Comparison of ENCODE assay signal across 27 mouse cellular contexts in the genomic region with DNA sequence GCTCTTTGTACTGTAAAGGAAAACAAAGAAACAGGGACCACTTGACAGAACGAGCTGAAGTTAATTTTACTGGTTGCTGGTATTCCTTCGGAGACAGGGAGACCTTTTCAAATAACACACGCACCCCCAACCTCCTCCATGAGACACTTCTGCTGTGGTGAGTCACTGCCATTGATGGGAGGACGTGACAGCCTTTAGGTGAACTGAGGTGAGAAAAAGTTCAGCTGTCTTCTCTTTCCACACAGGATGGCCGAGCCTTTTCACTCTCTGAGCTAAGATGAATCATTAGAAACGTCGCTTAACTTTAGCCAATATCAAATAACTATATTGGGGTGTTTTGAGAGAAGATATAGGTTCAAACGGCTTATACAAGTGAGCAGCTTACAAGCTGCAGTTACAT.
"Had no signal": no experiment of that assay in that cellular context is flagged by ENCODE, and none has a peak within 500 bp of the region (broad histone marks: within the 10 kb centered on the region; RNA-seq: fewer than 3 reads in every experiment).

No protein-coding gene starts in this region.

- H3K27me3 ChIP-seq: limb, embryonic 12.5 days; limb, embryonic 13.5 days; limb, embryonic 15.5 days; liver, embryonic 12.5 days; liver, embryonic 13.5 days; liver, embryonic 15.5 days; lung, embryonic 15.5 days; megakaryocyte, embryonic 14.5 days; midbrain, embryonic 12.5 days; midbrain, embryonic 13.5 days; midbrain, embryonic 15.5 days had no signal

- H3K9me3 ChIP-seq: limb, embryonic 10.5 days; limb, embryonic 12.5 days; limb, embryonic 13.5 days; limb, embryonic 15.5 days; liver, embryonic 12.5 days; liver, embryonic 13.5 days; liver, embryonic 15.5 days; lung, embryonic 15.5 days; midbrain, embryonic 10.5 days; midbrain, embryonic 12.5 days; midbrain, embryonic 13.5 days; midbrain, embryonic 15.5 days had no signal

- H3K4me3 ChIP-seq: limb, embryonic 10.5 days; limb, embryonic 12.5 days; limb, embryonic 13.5 days; limb, embryonic 15.5 days; liver, embryonic 12.5 days; liver, embryonic 13.5 days; liver, embryonic 15.5 days; lung, embryonic 15.5 days; megakaryocyte, embryonic 14.5 days; midbrain, embryonic 10.5 days; midbrain, embryonic 12.5 days; midbrain, embryonic 13.5 days; midbrain, embryonic 15.5 days; myocyte had no signal

- H3K27ac ChIP-seq: limb, embryonic 10.5 days; limb, embryonic 12.5 days; limb, embryonic 13.5 days; limb, embryonic 15.5 days; liver, embryonic 12.5 days; liver, embryonic 13.5 days; liver, embryonic 14.5 days; liver, embryonic 15.5 days; lung, embryonic 15.5 days; macrophage; midbrain, embryonic 10.5 days; midbrain, embryonic 12.5 days; midbrain, embryonic 13.5 days; midbrain, embryonic 15.5 days had no signal

- DNase-seq: left cerebral cortex, postnatal 4 days; liver; liver, embryonic 13.5 days; liver, postnatal 0 days; lung, adult 18-20 months; lung, adult 2 months; lung, embryonic 14.5 days; lung, postnatal 10 days; lung, postnatal 14 days; lung, postnatal 36 days; lung, postnatal 4 days; midbrain, embryonic 14.5 days had no signal

- H3K4me1 ChIP-seq: limb, embryonic 10.5 days; limb, embryonic 12.5 days; limb, embryonic 15.5 days; liver, embryonic 12.5 days; liver, embryonic 13.5 days; liver, embryonic 15.5 days; lung, embryonic 15.5 days; megakaryocyte, embryonic 14.5 days; midbrain, embryonic 10.5 days; midbrain, embryonic 12.5 days; midbrain, embryonic 13.5 days; midbrain, embryonic 15.5 days had no signal

- H3K36me3 ChIP-seq: limb, embryonic 10.5 days; limb, embryonic 12.5 days; limb, embryonic 13.5 days; limb, embryonic 15.5 days; liver, embryonic 12.5 days; liver, embryonic 13.5 days; liver, embryonic 15.5 days; lung, embryonic 15.5 days; midbrain, embryonic 10.5 days; midbrain, embryonic 12.5 days; midbrain, embryonic 13.5 days; midbrain, embryonic 15.5 days had no signal
